In genomic region chr14:49197031-49197527, GRCm38 (mm10) we compare ENCODE assay signal across 30 mouse cellular contexts. TPM values are rescaled to one million over a fixed set of nuclear protein-coding genes. Genes with fewer than 3 reads are reported as not detected.
DNase-seq lines count a peak whose midpoint lies in the region; ATAC-seq lines count a peak whose summit lies in the region.
"Had no signal": no experiment of that assay in that cellular context is flagged by ENCODE, and none has a peak within 500 bp of the region (broad histone marks: within the 10 kb centered on the region; RNA-seq: fewer than 3 reads in every experiment).

No protein-coding gene starts in this region.

- H3K4me3 ChIP-seq in midbrain, embryonic 11.5 days (ENCODE audit: low read depth, low read length) = no peak overlapping the region
- no peak overlapping the region for H3K4me3 ChIP-seq in midbrain, embryonic 13.5 days (replicated peaks)
- H3K4me3 ChIP-seq in hindbrain, embryonic 12.5 days = no peak overlapping the region
- H3K4me3 ChIP-seq: hindbrain, embryonic 10.5 days had no signal

- no peak for ATAC-seq in midbrain, embryonic 11.5 days (ENCODE audit: low FRiP score)
- no peak for ATAC-seq in midbrain, embryonic 13.5 days
- ATAC-seq in hindbrain, embryonic 12.5 days (ENCODE audit: low FRiP score) = no peak
- ATAC-seq: forebrain, embryonic 14.5 days; forebrain, postnatal 0 days; hindbrain, postnatal 0 days; inflammation-experienced regulatory T-cells, adult 6 months; intestine, embryonic 16.5 days had no signal

- H3K4me2 ChIP-seq in midbrain, embryonic 11.5 days = no peak overlapping the region
- no peak overlapping the region for H3K4me2 ChIP-seq in midbrain, embryonic 13.5 days (replicated peaks)
- no peak overlapping the region for H3K4me2 ChIP-seq in hindbrain, embryonic 12.5 days (replicated peaks)
- H3K4me2 ChIP-seq: heart, embryonic 11.5 days; hindbrain, embryonic 14.5 days had no signal

- intact Hi-C loops in heart, postnatal 25 days (cut with DNase I) = no loop called here

- no peak overlapping the region for H3K9ac ChIP-seq in midbrain, embryonic 11.5 days (ENCODE audit: low read length)
- H3K9ac ChIP-seq in midbrain, embryonic 13.5 days (replicated peaks) = no peak overlapping the region
- H3K9ac ChIP-seq in hindbrain, embryonic 12.5 days = no peak overlapping the region
- H3K9ac ChIP-seq: forebrain, postnatal 0 days; hindbrain, embryonic 14.5 days had no signal

- no peaks in the 10 kb centered on the region for H3K9me3 ChIP-seq in midbrain, embryonic 11.5 days (ENCODE audit: control insufficient read depth, low read length)
- no peaks in the 10 kb centered on the region for H3K9me3 ChIP-seq in midbrain, embryonic 13.5 days
- H3K9me3 ChIP-seq in hindbrain, embryonic 12.5 days (replicated peaks) = no peaks in the 10 kb centered on the region
- H3K9me3 ChIP-seq: G1E; hindbrain, embryonic 10.5 days had no signal

- peak; percentile 19 for DNase-seq in adrenal gland, postnatal 10 days
- no peak for DNase-seq in adrenal gland, adult 18-20 months (ENCODE audit: low spot score in 2 of 2)
- DNase-seq in midbrain, embryonic 11.5 days (ENCODE audit: low spot score, missing footprints) = peak; percentile 74
- peak; percentile 98 for DNase-seq in fat pad, adult 2 months (ENCODE audit: extremely low read depth, low read depth, low spot score)
- no peak for DNase-seq in heart, postnatal 25 days (ENCODE audit: low spot score)
- DNase-seq: adrenal gland, adult 8-10 months; B cell, adult 2 months; cerebellum, adult 18-20 months; cerebellum, adult 9-10 months; cerebellum, postnatal 14 days; forebrain, postnatal 0 days; gastrocnemius, postnatal 10 days; gastrocnemius, postnatal 36 days; heart, adult 11 months; heart, postnatal 36 days; kidney, adult 18-20 months had no signal

- no peak overlapping the region for H3K27ac ChIP-seq in midbrain, embryonic 11.5 days (ENCODE audit: low read depth, low read length)
- H3K27ac ChIP-seq in midbrain, embryonic 13.5 days = no peak overlapping the region
- no peak overlapping the region for H3K27ac ChIP-seq in hindbrain, embryonic 12.5 days
- H3K27ac ChIP-seq: hindbrain, embryonic 10.5 days; hindbrain, embryonic 14.5 days; hindbrain, postnatal 0 days had no signal

- H3K27me3 ChIP-seq in midbrain, embryonic 11.5 days (ENCODE audit: control insufficient read depth, insufficient read depth, low read length) = no peaks in the 10 kb centered on the region
- H3K27me3 ChIP-seq in midbrain, embryonic 13.5 days = no peaks in the 10 kb centered on the region
- H3K27me3 ChIP-seq in hindbrain, embryonic 12.5 days = no peaks in the 10 kb centered on the region
- H3K27me3 ChIP-seq: CH12.LX had no signal

- H3K36me3 ChIP-seq in midbrain, embryonic 11.5 days (ENCODE audit: control insufficient read depth, insufficient read depth, low read length) = no peaks in the 10 kb centered on the region
- peaks cover 3% of the 10 kb centered on the region; the same call in 1 of the 2 replicates for H3K36me3 ChIP-seq in midbrain, embryonic 13.5 days
- 0 out of 2 replicates have a peak, but pooled peaks cover 2% of the 10 kb centered on the region for H3K36me3 ChIP-seq in hindbrain, embryonic 12.5 days

- WGBS in midbrain, embryonic 11.5 days = 89% methylated on average over 2 of the region's 2 CpGs
- WGBS in midbrain, embryonic 13.5 days = 95% methylated on average over 2 of the region's 2 CpGs
- WGBS in hindbrain, embryonic 12.5 days = 93% methylated on average over 2 of the region's 2 CpGs

- H3K4me1 ChIP-seq in midbrain, embryonic 11.5 days (ENCODE audit: control insufficient read depth, insufficient read depth, low read length) = no peaks in the 10 kb centered on the region
- H3K4me1 ChIP-seq in midbrain, embryonic 13.5 days (replicated peaks) = no peaks in the 10 kb centered on the region
- H3K4me1 ChIP-seq in hindbrain, embryonic 12.5 days = no peaks in the 10 kb centered on the region
- H3K4me1 ChIP-seq: hindbrain, embryonic 10.5 days had no signal

RNA-seq across cellular contexts. Expression of gene Naa30, which starts 25.1 kb away (rescaled TPM):
- total RNA-seq in adrenal gland, postnatal 10 days (2021) = 10 to 100 TPM; 30.1 to 32.5 TPM
- 10 to 100 TPM; 32.2 to 33.6 TPM for total RNA-seq in adrenal gland, adult 18-20 months (2021)
- 18.1 and 19.4 TPM in 2 replicates for polyA plus RNA-seq in midbrain, embryonic 11.5 days (2014; fragmentation: Nextera tagmentation; extraction: Ambion mirVana)
- polyA plus RNA-seq in midbrain, embryonic 13.5 days (2015; fragmentation: Nextera tagmentation; extraction: Ambion mirVana) = 13.9 and 14.6 TPM in 2 replicates
- 10 to 100 TPM; 20.1 to 21.7 TPM for total RNA-seq in heart, postnatal 25 days (2021)
- polyA plus RNA-seq in hindbrain, embryonic 12.5 days (2016; fragmentation: Nextera tagmentation; extraction: Ambion mirVana) = 27.4 and 29.0 TPM in 2 replicates

RNA-seq across cellular contexts. Expression of gene ccdc198, which starts 48.2 kb away (rescaled TPM):
- total RNA-seq in adrenal gland, postnatal 10 days (2021) = under 1 TPM in 1 of 2 experiments, not detected in 1; 0.57 TPM
- not detected for total RNA-seq in adrenal gland, adult 18-20 months (2021)
- polyA plus RNA-seq in midbrain, embryonic 11.5 days (2014; fragmentation: Nextera tagmentation; extraction: Ambion mirVana) = 0.10 TPM in 1 of 2 replicates, not detected in the other
- 0.26 and 0.27 TPM in 2 replicates for polyA plus RNA-seq in midbrain, embryonic 13.5 days (2015; fragmentation: Nextera tagmentation; extraction: Ambion mirVana)
- total RNA-seq in heart, postnatal 25 days (2021) = not detected
- 0.23 and 0.57 TPM in 2 replicates for polyA plus RNA-seq in hindbrain, embryonic 12.5 days (2016; fragmentation: Nextera tagmentation; extraction: Ambion mirVana)
- total RNA-seq: adrenal gland, adult 8-10 months; CH12.LX; forebrain, postnatal 0 days; gastrocnemius, adult 18-20 months; gastrocnemius, postnatal 10 days; gastrocnemius, postnatal 36 days; heart, adult 8-10 months; heart, postnatal 36 days; hindbrain, postnatal 0 days had no signal
- polyA plus RNA-seq: embryonic facial prominence, embryonic 14.5 days; G1E had no signal

Comparison
In these comparisons a context has a peak if more than half of its experiments do, and no peak if none do; other contexts are left out.
1. DNase-seq: peak in adrenal gland, postnatal 10 days (single experiment), midbrain, embryonic 11.5 days (single experiment) and fat pad, adult 2 months (single experiment); none in adrenal gland, adult 18-20 months (0 of 2) and heart, postnatal 25 days (single experiment).